Mouse (Mus musculus) lung, adult 18-20 months (tissue): Measurements from ENCODE around the gene Vmn1r6.
"Not testable (repeated sequence)": the region's sequence is repeated elsewhere in the genome, so short reads cannot be mapped to it uniquely, and the experiment has no call there.

Experiments used
- DNase-seq, 2 experiments: peaks; one replicate each; pipeline ENCODE4 v3.0.0; 2022; ENCODE audit warnings: mixed read lengths in 2 of 2

Gene Vmn1r6

GRCm38 (mm10) chr6:56996943-56997342 is at the start of gene Vmn1r6:
Gene Vmn1r6, plus strand, starts transcription at chr6:56997243.
- no peak for DNase-seq

- no peak for DNase-seq
Observed at GRCm38 (mm10) chr6:56956436-56956835, 40.6 kb upstream of the Vmn1r6 start.

GRCm38 (mm10) chr6:56969973-56970372 is 27.1 kb upstream of the Vmn1r6 start, which contains the start of gene Vmn1r5:
Gene Vmn1r5, plus strand, starts transcription at chr6:56970273.
- DNase-seq, result no peak

GRCm38 (mm10) chr6:57025224-57025623 is 28.2 kb downstream of the Vmn1r6 start, which contains the start of gene Vmn1r7:
Gene Vmn1r7, minus strand, starts transcription at chr6:57025324.
- not testable (repeated sequence) for DNase-seq

- no peak for DNase-seq
Observed at GRCm38 (mm10) chr6:57031984-57032383, 34.9 kb downstream of the Vmn1r6 start, which contains the start of gene Vmn1r8. Gene Vmn1r8, plus strand, starts transcription at chr6:57032284.

- DNase-seq, result no peak
Observed at GRCm38 (mm10) chr6:57034674-57035073, 37.6 kb downstream of the Vmn1r6 start.
